Comparison of ENCODE assay signal across 9 mouse cellular contexts in the genomic region with DNA sequence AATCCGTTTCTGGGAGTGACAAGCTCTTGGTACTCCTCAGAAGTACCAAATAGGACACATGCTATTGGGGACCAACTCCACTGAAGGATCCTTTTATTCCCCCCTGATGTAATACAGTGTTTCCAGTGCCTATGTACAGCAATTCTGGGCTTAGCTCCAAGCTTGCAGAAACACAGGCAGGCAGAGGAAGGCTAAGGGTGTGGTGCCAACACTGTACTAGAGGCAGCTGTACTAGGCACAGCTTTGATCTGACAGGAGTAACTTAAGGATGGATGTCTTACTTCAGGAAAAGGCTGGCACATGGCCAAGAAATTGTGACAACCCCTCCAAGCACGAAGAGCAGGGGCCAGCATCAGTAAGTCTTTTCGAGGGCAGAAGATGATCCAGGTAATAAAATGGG.
DNase-seq lines count a peak whose midpoint lies in the region; ATAC-seq lines count a peak whose summit lies in the region.
"Had no signal": no experiment of that assay in that cellular context is flagged by ENCODE, and none has a peak within 500 bp of the region (broad histone marks: within the 10 kb centered on the region; RNA-seq: fewer than 3 reads in every experiment).

No protein-coding gene starts in this region.

- H3K4me1 ChIP-seq in forebrain, embryonic 15.5 days = peaks cover 12% of the 10 kb centered on the region
- no peaks in the 10 kb centered on the region; the same call in 1 of the 2 replicates for H3K4me1 ChIP-seq in forebrain, embryonic 11.5 days (replicated peaks; ENCODE audit: control insufficient read depth, insufficient read depth, low read length)

- no peaks in the 10 kb centered on the region for H3K9me3 ChIP-seq in forebrain, embryonic 15.5 days
- H3K9me3 ChIP-seq in forebrain, embryonic 11.5 days (ENCODE audit: control insufficient read depth, low read length) = no peaks in the 10 kb centered on the region
- H3K9me3 ChIP-seq: neural tube, embryonic 12.5 days had no signal

- no peaks in the 10 kb centered on the region for H3K27me3 ChIP-seq in forebrain, embryonic 15.5 days
- H3K27me3 ChIP-seq in forebrain, embryonic 11.5 days (ENCODE audit: control insufficient read depth, insufficient read depth, low read length) = no peaks in the 10 kb centered on the region

- WGBS in forebrain, embryonic 15.5 days = 33% methylated on average over 3 of the region's 3 CpGs
- WGBS in forebrain, embryonic 11.5 days = 81% methylated on average over 3 of the region's 3 CpGs

- H3K9ac ChIP-seq in forebrain, embryonic 15.5 days (replicated peaks) = no peak overlapping the region
- no peak overlapping the region for H3K9ac ChIP-seq in forebrain, embryonic 11.5 days (ENCODE audit: low read length)
- H3K9ac ChIP-seq: neural tube, embryonic 12.5 days had no signal

- ATAC-seq in forebrain, embryonic 15.5 days (replicated peaks) = peak; percentile 85
- no peak for ATAC-seq in forebrain, embryonic 11.5 days (replicated peaks; ENCODE audit: low FRiP score)
- no peak for ATAC-seq in megakaryocyte progenitor cell, adult 5-6 weeks (replicated peaks; ENCODE audit: poor library complexity)

- no peak overlapping the region for H3K27ac ChIP-seq in forebrain, embryonic 15.5 days (replicated peaks)
- no peak overlapping the region for H3K27ac ChIP-seq in forebrain, embryonic 11.5 days (ENCODE audit: low read depth, low read length)
- H3K27ac ChIP-seq: neural tube, embryonic 12.5 days had no signal

- no peak overlapping the region for H3K4me2 ChIP-seq in forebrain, embryonic 15.5 days (replicated peaks)
- no peak overlapping the region for H3K4me2 ChIP-seq in forebrain, embryonic 11.5 days (ENCODE audit: low read depth, low read length, severe bottlenecking)
- H3K4me2 ChIP-seq: neural tube, embryonic 12.5 days had no signal

- no peak overlapping the region for H3K4me3 ChIP-seq in forebrain, embryonic 15.5 days
- H3K4me3 ChIP-seq in forebrain, embryonic 11.5 days (ENCODE audit: low read depth, low read length) = no peak overlapping the region
- H3K4me3 ChIP-seq: neural tube, embryonic 12.5 days had no signal

- H3K36me3 ChIP-seq in forebrain, embryonic 15.5 days = no peaks in the 10 kb centered on the region
- no peaks in the 10 kb centered on the region for H3K36me3 ChIP-seq in forebrain, embryonic 11.5 days (ENCODE audit: control insufficient read depth, insufficient read depth, low read length)
- H3K36me3 ChIP-seq: neural tube, embryonic 12.5 days had no signal

- DNase-seq in forebrain, embryonic 11.5 days (ENCODE audit: low spot score) = no peak
- peak; percentile 14 for DNase-seq in thymus, postnatal 14 days
- no peak for DNase-seq in thymus, postnatal 0 days (ENCODE audit: low spot score)
- peak; percentile 2 for DNase-seq in layer of hippocampus, adult 9-10 months (ENCODE audit: low spot score)
- peak; percentile 16 to 22 for DNase-seq in right cerebral cortex, postnatal 36 days (ENCODE audit: low spot score in 2 of 2)
- DNase-seq in thymus, postnatal 36 days = no peak

Comparison
In these comparisons a context has a peak if more than half of its experiments do, and no peak if none do; other contexts are left out.
1. DNase-seq: peak in thymus, postnatal 14 days (single experiment), layer of hippocampus, adult 9-10 months (single experiment) and right cerebral cortex, postnatal 36 days (2 of 2); none in forebrain, embryonic 11.5 days (single experiment), thymus, postnatal 0 days (single experiment) and thymus, postnatal 36 days (0 of 2).